Mouse (Mus musculus) embryo, embryonic 11.5 days (tissue): ENCODE data around the gene Kctd18.

ENCODE experiments used
- DNase-seq: peaks from one replicate; pipeline ENCODE4 v3.0.0-alpha.2; 2012; ENCODE audit warnings: low read depth, low spot score

Kctd18 gene

DNA sequence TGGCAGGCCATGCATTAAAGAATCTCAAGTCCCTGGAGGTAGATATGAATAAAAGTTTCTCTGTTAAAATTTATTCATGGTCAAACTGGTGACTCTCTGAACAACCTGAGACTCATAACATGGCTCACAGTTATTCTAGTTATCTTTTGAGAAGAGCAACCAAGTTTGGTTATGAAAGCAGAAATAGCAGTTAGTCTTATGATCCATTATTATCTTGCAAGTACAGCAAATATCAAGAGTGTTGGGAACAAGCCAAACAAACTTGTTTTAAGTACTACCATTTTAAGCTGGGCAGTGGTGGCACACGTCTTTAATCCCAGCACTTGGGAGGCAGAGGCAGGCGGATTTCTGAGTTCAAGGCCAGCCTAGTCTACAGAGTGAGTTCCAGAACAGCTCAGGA lies 27.5 kb downstream of the Kctd18 start:
- DNase-seq = no peak

DNA sequence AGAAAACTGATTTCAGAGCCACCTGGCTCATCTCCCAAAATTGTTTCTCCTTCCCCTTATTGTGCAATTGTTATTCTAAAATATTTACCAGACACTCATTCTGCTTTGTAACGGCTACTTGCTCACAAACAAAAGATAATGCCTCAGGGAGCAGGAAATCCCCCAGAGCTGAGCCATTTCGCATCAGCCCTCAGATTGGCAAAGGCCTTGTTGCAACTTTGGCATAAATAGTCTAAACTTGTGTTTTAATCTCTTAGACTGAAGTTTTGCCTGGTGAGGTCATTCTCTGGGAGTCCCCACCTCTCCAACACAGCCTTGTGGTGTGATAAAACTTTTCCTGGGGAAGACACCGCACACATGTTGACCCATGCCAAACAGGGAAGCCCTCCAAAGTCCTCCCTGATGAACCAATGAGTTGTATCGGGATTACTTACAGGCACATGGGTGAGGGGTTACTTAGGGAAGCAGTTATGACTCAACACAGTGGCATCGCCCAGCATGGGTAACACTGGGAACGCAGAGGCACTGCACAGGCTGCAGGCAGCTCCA lies 29.6 kb downstream of the Kctd18 start:
- DNase-seq = no peak

DNA sequence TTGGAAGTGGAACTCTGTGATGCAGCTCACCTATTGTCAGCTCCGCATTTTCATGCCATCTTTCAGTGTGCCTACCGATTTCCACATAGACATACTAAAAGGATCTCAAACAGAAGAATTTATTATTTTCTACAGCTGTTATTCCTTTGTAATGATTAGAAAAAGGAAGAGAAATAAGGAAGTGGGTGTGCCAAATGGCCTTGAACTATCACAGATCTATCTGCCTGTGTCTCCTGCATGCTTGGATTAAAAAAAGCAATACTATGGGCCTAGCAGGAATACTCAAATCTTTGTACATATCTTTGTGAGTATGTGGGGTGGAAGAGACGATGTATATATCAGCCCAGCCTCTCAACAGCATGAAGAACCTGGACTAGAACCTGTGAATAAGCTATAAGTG lies 41.9 kb downstream of the Kctd18 start:
- no peak for DNase-seq

DNA sequence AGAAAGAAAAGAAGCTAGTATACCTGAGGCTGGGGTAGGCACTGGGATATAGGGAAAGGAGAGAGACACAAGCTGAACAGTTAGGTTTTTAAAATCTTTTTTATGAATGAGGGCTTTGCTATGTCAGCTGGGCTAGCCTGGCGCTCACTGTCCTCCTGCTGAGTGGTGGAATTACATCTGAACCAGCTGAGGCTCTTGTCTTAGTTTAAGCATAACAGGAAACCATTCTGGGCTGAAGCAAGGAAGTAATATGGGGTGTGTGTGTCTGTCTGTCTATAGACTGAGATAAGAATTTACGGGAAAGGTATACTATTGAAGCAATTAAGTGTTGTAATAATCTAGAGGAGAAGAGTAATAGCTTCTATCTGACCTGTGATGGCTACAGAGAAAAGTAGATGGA lies 47.2 kb downstream of the Kctd18 start:
- DNase-seq = no peak

DNA sequence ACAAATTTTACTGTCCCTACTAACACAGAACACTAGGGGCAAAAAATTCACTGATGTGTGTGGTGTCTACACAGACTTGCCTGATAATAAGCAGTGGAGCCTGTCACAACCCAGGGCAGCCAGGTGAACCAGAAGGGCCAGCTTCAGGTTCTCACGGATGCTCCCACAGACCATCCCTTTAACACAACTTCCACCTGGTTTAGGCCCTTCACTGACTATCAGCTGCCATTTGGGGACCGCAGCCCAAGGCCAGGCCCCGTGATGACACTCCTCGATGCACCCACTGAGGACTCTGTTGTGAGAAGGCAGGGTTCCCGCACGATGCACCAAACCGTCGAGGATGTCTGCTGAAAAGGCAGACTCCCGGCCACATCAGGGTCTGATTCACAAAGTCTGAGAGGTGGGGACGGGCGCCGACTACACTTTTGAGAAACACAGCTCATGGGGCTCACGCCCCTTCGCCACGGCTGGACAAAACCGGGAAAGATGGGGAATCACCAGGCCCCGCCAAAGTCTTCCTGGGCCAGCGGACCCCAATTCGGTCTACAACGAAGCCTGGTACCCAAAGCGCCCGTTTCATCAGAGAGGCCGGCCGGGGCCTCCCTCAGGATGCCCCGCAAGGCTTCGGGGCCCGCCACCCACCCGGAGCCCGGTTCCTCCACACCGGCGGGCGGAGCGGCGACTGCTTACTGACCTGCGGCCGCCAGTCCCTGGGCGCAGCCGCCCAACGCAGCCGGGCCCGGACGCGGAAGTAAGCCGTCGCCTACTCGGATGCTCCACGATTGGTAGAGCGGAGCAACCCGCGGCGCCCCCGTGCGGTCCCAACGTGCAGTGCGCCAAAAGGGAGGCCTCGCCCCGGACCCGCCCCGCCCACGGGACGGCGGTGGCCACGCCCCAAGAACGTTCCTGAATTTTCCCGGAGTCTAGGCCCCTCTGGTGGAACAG lies 49.2 kb downstream of the Kctd18 start:
- peak; percentile 85 for DNase-seq

DNA sequence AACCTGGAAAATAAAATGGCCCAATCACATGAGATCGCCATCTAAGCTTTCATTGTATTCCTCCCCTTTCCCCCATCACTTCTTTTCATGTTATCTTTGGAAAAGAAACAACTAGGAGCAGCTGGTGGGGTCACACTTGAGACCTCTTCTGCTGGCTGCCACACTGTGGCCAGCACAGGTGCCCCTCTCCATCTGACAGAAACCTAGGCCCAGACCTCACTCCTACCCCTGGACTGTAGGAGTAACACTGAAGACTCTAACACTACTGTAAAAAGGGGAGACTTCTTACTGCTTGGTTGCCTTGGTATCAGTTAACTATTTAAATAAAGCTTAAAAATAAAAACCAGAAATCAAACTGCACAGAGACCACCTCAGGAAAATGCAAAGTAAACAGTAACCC lies 63.0 kb downstream of the Kctd18 start:
- DNase-seq = no peak

DNA sequence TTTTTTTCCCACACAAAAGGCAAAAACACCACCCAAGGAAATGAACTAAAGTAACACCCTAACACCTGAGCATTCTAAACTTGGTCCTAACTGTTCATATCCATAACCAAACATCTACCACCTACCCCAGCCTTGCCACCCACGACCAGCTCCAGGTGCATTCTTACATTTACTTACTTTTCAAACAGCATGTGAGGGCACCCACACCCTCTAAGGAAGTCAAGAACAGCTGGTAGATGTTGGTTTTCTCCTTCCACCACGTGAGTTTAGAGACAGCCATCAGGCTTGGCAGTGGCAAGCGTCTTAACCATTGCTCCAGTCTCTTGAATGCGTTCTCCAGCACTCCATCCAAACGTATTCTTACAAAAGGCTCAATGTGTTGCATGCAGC lies 64.4 kb downstream of the Kctd18 start:
- DNase-seq = no peak

DNA sequence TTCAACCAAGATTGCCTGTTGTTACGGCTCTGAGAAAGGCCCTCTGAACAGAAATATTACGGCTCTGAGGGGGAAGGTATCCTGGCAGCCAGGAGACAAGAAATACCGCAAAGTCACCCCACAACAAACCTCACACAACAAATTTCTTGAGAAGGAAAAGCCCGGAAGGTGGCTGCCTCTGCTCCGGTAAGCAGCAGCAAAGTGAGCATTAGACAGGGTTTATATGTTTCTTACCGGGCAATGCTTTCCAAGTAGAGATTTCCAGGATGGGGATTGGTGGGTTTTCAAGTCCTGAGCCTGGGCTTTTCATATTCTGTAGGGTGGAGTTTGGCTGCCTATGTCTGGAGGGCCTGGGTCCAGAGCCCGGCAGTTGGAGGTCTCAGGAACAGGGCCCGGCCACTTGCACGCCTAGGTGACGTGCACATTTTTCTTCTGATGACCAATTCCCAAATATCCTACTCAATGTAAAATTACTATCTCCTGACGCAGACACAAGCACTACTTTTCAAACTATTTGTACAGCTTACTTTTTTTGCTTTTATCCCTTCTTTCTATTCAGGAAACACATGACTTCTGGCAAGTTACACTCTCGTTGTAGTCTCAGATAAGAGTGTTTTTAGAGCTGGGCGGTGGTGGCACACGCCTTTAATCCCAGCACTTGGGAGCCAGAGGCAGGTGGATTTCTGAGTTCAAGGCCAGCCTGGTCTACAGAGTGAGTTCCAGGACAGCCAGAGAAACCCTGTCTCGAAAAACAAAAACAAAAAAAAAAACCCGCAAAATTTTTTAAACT lies 65.0 kb downstream of the Kctd18 start:
- no peak for DNase-seq

DNA sequence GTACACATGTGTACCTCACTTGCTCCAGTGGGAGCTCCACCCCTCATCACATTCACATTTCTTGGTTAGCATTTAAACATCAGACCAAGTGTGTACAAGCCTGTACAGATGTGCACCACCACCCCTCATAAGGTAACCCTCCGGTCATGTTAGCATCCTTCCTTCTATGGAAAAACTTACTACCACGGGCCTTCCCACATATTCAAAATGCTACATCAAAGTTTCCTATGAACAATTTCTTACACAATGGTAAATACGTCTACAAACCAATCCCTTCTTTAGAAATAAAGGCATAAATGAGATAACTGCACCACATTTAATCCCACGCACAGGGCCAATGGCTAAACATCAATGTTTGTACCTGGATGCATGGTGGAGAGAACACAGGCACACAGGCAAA lies 66.2 kb downstream of the Kctd18 start:
- no peak for DNase-seq

DNA sequence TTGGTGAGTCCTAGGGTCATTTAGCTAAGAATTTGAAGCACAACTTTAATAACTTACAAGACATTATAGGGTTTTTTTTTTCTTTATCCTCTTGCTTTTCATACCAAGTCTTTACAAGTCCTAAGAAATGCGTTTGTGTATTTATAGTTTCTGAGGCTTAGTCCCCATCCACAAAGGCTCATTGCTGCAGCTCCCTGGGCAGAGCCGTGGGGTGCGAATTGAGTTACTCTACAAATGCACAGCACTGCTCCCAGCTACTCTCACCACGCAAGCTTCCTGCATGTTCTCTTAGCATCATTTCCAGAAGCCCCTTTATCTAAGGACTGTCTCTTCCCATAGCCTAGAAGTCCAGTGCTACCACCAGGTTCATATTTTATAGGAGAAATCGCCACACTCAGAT lies 69.0 kb downstream of the Kctd18 start:
- DNase-seq = no peak

DNA sequence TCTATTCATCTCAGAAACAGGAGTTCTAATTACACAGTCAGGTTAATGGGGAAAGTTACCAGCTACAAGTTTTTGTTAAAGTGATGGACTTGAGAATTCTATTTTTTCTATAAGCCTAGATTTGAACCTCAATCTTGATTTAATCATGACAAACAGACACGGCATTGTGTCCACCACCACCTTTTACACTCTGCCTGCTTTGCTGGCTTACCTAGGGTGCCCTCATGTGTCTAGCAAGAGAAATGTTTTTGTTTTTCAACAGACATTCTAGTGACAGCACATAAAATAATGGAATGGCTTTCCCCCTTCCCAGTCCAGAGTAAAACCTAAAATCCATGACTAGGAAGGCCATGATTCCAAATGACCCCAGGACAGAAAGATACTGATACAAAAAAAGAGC lies 69.6 kb downstream of the Kctd18 start:
- DNase-seq = no peak

DNA sequence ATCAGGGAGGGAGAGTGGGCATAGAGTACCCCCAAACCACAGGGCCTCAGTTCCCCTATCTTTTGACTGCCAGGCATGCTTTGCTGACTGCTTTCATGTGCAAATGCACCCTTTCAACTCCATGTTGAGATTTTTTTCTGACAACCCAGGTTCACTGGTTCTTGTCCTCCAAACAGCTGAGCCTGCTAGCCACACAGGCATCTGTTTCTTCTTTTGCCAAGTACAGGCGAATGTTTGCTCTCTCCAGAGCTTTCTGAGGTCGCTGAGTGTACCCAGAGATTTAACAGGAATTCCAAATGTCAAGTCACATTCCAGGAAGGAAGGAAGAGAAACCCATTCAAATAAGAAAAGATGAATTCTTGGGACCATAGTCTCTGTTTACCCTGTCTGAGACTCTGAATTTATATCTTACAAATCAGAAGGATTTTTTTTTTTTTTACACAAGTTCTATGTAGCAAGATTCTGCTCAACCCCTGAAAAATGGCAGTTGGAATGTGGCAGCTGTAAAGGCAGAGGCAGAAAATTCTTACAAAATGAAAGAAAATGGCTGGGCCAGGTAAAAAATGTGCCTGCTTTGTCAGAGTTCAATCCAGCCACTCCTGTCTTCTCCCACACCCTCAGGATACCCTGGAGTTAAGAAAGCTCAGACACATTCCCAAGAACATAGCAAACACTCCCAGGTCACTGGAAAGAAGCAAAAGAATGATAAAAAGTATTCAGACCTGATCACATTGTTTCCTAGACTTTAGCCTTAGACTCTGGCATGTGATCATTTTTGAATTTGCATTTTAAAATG lies 71.0 kb downstream of the Kctd18 start:
- no peak for DNase-seq

DNA sequence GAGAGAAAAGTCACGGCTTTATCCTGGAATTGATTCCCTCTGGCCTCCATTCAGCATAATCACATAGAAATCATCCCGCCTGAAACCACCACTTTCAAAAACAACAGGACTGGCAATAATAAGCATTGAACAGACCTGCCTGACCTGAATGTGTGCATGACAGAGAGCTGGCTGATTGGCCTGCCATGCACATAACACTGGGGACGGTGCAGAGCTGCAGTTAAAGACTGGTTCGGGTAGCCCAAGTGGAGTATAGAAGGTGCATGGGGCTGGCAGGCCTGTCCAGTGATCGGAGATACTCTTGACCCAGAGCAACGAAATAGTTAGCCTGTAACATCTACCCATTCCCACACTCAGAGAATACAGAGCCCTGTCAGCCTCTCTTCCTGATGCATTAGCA lies 76.5 kb downstream of the Kctd18 start:
- DNase-seq = no peak

DNA sequence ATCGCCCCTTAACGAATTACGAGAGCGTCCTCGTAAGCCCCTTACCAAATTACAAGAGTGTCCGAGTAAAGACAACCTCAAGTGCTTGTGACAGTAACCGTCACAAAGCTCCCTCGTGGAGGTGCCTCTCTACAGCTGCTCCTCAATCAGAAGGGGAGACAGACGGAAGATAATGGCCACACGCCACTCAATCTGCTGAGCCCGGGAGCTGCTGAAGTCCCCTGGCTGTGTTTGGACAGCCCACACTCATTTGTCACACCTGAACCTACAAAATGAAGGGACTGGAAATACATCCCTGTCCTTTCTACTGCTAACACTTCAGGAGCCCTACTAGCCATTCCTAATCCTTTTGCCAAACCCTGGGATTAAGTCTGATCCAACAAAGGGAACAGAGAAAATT lies 77.0 kb downstream of the Kctd18 start:
- DNase-seq = no peak

DNA sequence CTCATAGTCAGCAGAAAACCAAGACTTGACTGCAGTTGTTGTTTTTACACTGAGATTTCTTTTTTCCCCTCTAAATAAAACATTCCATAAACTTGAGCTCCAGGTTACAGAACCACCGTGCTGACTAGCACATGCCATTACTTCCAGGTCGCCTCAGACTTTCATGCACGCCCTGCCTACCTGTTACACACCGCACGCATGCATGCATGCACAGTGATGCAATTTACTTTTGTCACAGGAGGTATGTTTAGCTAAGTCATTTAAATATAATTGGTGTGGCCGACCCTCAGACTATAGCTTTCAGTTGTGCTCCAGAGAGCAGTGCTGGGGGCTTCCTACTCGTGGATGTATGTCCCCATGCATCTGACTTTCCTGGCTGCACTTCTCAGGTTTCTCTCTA lies 77.7 kb downstream of the Kctd18 start:
- DNase-seq = no peak

DNA sequence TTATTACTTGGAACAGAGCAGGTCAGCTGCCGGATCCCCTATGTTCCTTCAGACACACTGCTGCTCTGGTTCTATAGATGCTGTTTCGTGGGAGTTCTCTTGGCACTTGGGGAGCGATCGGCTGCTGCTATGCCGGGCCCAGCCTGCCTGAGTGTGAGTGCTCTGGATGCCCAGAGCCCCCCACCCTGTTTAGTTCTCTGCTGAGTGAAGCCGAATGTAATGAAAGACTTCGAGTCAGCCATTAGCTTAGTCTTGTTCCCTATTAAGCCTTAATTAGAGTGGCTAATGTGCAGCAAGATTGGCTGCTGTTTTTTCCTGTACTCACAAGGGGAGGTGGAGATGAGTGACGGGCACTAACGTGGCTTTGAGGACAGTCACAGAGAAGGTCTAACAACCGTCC lies 78.1 kb downstream of the Kctd18 start:
- DNase-seq = no peak

DNA sequence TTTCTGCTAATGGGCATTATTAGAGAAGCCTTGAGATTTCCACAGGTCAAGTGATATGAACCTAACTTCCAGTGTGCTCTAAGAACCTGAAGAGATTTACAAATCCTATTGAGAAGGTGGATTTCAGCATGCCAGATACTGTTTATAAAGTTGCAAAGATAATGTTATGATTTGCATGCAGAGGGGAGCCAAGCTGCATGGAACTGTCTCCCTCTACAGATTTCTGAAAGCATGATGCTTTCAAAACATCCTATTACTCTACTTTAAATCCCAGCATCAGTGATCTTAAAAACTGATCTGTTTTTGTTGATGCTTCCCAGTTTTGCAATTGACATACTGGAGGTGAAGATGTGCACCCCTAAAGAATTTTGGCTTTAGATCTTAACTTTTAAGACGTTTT lies 84.5 kb downstream of the Kctd18 start:
- DNase-seq = no peak

DNA sequence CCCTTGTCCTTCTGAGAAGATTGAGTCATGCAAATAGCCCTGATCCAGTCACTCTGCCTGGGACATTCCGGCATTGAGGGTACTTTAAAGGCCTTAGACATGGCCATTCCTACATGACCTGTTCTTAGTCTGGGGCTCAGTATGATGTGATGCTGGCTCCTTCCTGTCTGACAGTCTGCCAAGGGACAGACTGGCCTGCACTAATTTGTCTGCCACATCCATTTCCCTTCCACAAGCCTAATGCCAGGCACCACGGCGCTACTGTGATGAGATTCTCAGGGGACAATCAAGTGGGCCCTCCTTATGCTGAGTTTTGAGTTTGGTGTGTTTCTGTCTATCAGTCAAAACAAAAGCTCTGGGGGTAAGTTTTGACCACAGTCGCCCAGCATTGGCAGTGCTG lies 100.2 kb downstream of the Kctd18 start:
- no peak for DNase-seq

DNA sequence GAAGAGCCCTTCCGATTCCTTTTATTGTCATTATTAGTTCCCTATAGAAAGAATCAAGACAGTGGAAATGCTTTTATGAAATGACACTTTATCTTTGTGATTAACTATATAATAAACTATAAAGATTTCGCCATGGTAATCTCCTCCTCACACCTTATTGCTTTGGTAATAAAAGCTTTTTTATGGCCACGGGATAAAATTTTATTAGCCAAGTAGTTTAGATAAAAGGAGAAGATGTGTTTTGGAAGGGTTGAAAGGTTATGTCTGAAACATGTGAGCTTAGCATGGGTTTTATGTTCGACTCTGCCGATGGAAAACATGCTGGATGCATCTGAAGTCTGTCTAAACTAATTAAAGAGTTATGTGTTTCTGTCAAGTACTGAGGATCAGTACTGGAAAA lies 101.4 kb downstream of the Kctd18 start:
- DNase-seq = no peak

DNA sequence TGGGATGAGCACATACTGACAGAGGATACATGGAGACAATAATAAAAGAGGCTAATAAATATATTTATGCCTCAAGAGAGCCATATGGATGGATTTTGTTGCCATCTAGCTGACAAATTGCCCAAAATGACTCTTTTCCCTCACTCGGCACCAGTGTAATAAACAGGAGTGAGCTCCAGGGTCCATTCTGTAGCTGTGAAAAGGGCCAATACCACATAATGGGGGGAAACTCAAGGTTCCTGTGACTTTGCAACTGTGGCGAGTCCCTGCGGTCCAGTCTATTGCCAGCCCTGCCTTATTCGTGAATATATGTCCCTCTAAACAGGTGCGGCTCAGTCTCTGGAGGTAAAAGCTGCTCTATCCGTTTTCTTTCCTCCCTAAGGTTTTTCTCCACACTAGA lies 107.2 kb downstream of the Kctd18 start:
- no peak for DNase-seq

DNA sequence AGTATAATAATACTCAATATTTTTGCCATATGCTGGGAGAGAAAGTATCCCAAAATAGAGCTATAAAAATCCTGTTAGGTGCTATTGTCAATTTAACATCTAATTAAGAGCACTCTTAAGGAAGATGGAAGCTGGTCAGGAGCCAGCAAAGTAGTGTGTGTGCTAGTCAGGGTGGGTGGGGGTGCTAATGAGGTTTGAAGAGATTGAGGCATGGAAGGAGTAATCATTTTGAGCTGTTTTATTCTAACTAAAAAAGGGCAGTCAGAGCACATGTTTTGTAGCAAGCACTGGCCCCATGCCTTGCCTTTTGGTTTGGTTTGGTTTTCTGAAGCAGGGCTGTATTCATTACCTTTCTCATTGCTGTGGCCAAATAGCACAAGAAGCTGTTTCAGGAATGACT lies 112.4 kb downstream of the Kctd18 start:
- no peak for DNase-seq

DNA sequence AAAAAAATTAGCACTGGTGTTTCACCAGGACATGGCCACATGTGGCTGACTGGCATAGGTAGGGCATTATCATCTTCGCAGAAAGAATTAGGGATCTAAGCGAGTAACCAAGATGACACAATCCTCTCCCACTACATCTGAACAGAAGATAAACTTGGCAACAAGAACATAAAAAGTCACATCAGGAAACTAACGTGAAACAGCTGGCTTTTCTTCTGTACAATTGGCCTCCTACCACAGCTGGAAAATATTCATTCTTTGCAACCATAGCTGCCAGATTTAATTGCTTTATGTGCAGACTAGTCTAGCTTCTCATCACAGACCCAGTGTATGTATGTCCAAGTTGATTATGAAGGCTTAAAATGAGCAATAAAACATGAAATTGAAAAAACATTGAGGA lies 112.8 kb downstream of the Kctd18 start:
- no peak for DNase-seq
